Mouse (Mus musculus): Measurements from ENCODE around the gene B4galnt4.

Gene B4galnt4

GRCm38 (mm10) chr7:141119487-141119886 lies 58.6 kb downstream of the B4galnt4 start:
- no peak for DNase-seq (ENCODE audit: extremely low spot score, low spot score)

- no peak for DNase-seq (ENCODE audit: extremely low spot score, low spot score)
Measured at GRCm38 (mm10) chr7:141120605-141121004, 59.7 kb downstream of the B4galnt4 start.

- DNase-seq (ENCODE audit: extremely low spot score, low spot score), result no peak
Measured at GRCm38 (mm10) chr7:141121051-141121531, 60.2 kb downstream of the B4galnt4 start.

All from neural tube, embryonic 10.5 days (tissue).